Mouse (Mus musculus): ENCODE data around the gene AY761185. TPM values are rescaled to one million over a fixed set of nuclear protein-coding genes. Genes with fewer than 3 reads are reported as not detected.
"Not testable (repeated sequence)": the region's sequence is repeated elsewhere in the genome, so short reads cannot be mapped to it uniquely, and the experiment has no call there.

The AY761185 gene
- not detected in 2 replicates for polyA plus RNA-seq (2014; fragmentation: Nextera tagmentation; extraction: Ambion mirVana)

- no peaks in the 10 kb centered on the region for H3K36me3 ChIP-seq (ENCODE audit: control insufficient read depth, insufficient read depth, low read length)
- H3K9ac ChIP-seq (replicated peaks; ENCODE audit: low read length): no peak within 1 kb of the TSS
- no peaks in the 10 kb centered on the region for H3K27me3 ChIP-seq (ENCODE audit: control insufficient read depth, insufficient read depth, low read length)
- peaks cover 17% of the 10 kb centered on the region for H3K9me3 ChIP-seq (ENCODE audit: control insufficient read depth, low read length)
- no peak within 1 kb of the TSS for H3K4me2 ChIP-seq (ENCODE audit: low read length)
- no peak for ATAC-seq (ENCODE audit: low FRiP score, low TSS enrichment)
- WGBS: 75% methylated on average over 3 of the region's 3 CpGs
- no peak within 1 kb of the TSS for H3K4me3 ChIP-seq (replicated peaks; ENCODE audit: low read depth, low read length)
- H3K4me1 ChIP-seq (ENCODE audit: control insufficient read depth, insufficient read depth, low read length): no peaks in the 10 kb centered on the region
- no peak within 1 kb of the TSS for H3K27ac ChIP-seq (replicated peaks; ENCODE audit: low read depth, low read length)
- DNase-seq: no peak
Measured at GRCm38 (mm10) chr8:20944610-20945009, at the start of gene AY761185. AY761185 (minus strand) TSS chr8:20944710.

- DNase-seq; H3K4me1 ChIP-seq (ENCODE audit: control insufficient read depth, insufficient read depth, low read length); H3K27me3 ChIP-seq (ENCODE audit: control insufficient read depth, insufficient read depth, low read length); H3K4me2 ChIP-seq (ENCODE audit: low read length); H3K36me3 ChIP-seq (ENCODE audit: control insufficient read depth, insufficient read depth, low read length); ATAC-seq (ENCODE audit: low FRiP score, low TSS enrichment); H3K9ac ChIP-seq (replicated peaks; ENCODE audit: low read length); H3K4me3 ChIP-seq (replicated peaks; ENCODE audit: low read depth, low read length); H3K9me3 ChIP-seq (ENCODE audit: control insufficient read depth, low read length); H3K27ac ChIP-seq (replicated peaks; ENCODE audit: low read depth, low read length): not testable (repeated sequence)
Measured at GRCm38 (mm10) chr8:20994042-20994441, 49.5 kb upstream of the AY761185 start.

DNA sequence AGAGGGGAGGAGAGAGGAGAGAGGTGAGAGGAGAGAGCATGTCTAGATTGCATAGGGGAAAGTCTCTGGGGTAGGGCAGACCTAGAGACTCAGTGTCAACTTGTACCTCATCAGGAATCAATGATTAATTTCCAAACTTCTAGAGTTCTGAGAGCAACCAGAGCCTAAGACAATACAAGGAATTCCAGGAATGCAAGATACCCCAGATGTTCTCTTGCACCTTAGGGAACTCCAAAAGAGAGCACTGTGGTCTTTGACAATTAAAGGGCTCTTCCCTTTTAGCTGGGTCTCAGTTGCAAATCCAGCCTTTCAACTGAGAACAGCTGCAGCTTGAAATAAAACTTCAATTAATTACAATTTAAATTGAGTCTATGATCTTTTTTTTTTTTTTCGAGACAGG, 35.3 kb upstream of the AY761185 start:
- H3K27me3 ChIP-seq (ENCODE audit: control insufficient read depth, insufficient read depth, low read length): no peaks in the 10 kb centered on the region

DNA sequence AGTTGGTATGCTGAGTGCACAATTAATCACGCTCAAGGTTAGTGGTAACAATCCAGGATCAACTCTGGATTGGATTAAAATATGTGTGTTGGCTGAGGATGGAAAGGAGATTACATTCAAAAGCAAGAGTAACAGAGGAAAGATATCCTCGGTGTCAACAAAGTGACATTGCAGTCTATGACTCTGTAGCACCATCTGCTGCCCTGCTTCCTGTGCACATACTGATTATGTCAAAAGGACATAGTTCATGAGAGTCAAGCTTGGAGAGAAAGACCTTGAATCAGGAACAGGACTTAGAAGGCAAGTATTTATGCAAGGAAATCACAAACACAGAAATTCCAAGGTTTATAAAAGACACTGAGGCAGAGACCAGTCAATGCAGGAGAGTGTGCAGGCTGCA, 20.0 kb upstream of the AY761185 start:
- H3K9ac ChIP-seq (replicated peaks; ENCODE audit: low read length): no peak overlapping the region
- H3K4me1 ChIP-seq (ENCODE audit: control insufficient read depth, insufficient read depth, low read length): no peaks in the 10 kb centered on the region
- H3K4me2 ChIP-seq (ENCODE audit: low read length): no peak overlapping the region
- H3K4me3 ChIP-seq (replicated peaks; ENCODE audit: low read depth, low read length): no peak overlapping the region
- no peak for DNase-seq
- H3K27me3 ChIP-seq (ENCODE audit: control insufficient read depth, insufficient read depth, low read length): no peaks in the 10 kb centered on the region
- ATAC-seq (ENCODE audit: low FRiP score, low TSS enrichment): no peak
- H3K36me3 ChIP-seq (ENCODE audit: control insufficient read depth, insufficient read depth, low read length): no peaks in the 10 kb centered on the region
- 76% methylated on average over 2 of the region's 2 CpGs for WGBS
- peaks cover 12% of the 10 kb centered on the region for H3K9me3 ChIP-seq (ENCODE audit: control insufficient read depth, low read length)
- no peak overlapping the region for H3K27ac ChIP-seq (replicated peaks; ENCODE audit: low read depth, low read length)

More for the DNA sequence above, 35.3 kb upstream of the AY761185 start:
- Histone ChIP-seq H3K4me2 (ENCODE audit: low read length) (no peak overlapping the region), H3K4me1 (ENCODE audit: control insufficient read depth, insufficient read depth, low read length) (no peaks in the 10 kb centered on the region), H3K4me3 (replicated peaks; ENCODE audit: low read depth, low read length) (no peak overlapping the region), H3K36me3 (ENCODE audit: control insufficient read depth, insufficient read depth, low read length) (no peaks in the 10 kb centered on the region), H3K27ac (replicated peaks; ENCODE audit: low read depth, low read length) (no peak overlapping the region), H3K9me3 (ENCODE audit: control insufficient read depth, low read length) (peaks cover 17% of the 10 kb centered on the region), H3K9ac (replicated peaks; ENCODE audit: low read length) (no peak overlapping the region)
- WGBS: 34% methylated on average over 1 of the region's 1 CpGs
- ATAC-seq (ENCODE audit: low FRiP score, low TSS enrichment) (no peak), DNase-seq (no peak)

- Histone ChIP-seq H3K27ac (replicated peaks; ENCODE audit: low read depth, low read length) (no peak within 1 kb of the TSS), H3K4me1 (ENCODE audit: control insufficient read depth, insufficient read depth, low read length) (no peaks in the 10 kb centered on the region), H3K9me3 (ENCODE audit: control insufficient read depth, low read length) (peaks cover 23% of the 10 kb centered on the region), H3K9ac (replicated peaks; ENCODE audit: low read length) (no peak within 1 kb of the TSS), H3K4me3 (replicated peaks; ENCODE audit: low read depth, low read length) (no peak within 1 kb of the TSS), H3K4me2 (ENCODE audit: low read length) (no peak within 1 kb of the TSS), H3K36me3 (ENCODE audit: control insufficient read depth, insufficient read depth, low read length) (no peaks in the 10 kb centered on the region), H3K27me3 (ENCODE audit: control insufficient read depth, insufficient read depth, low read length) (no peaks in the 10 kb centered on the region)
- no peak for DNase-seq
- WGBS: 74% methylated on average over 3 of the region's 3 CpGs
- ATAC-seq (ENCODE audit: low FRiP score, low TSS enrichment): no peak
Measured at GRCm38 (mm10) chr8:20921971-20922370, 22.5 kb downstream of the AY761185 start, which contains the start of gene Gm6040. Gm6040 (minus strand) TSS chr8:20922071.

DNA sequence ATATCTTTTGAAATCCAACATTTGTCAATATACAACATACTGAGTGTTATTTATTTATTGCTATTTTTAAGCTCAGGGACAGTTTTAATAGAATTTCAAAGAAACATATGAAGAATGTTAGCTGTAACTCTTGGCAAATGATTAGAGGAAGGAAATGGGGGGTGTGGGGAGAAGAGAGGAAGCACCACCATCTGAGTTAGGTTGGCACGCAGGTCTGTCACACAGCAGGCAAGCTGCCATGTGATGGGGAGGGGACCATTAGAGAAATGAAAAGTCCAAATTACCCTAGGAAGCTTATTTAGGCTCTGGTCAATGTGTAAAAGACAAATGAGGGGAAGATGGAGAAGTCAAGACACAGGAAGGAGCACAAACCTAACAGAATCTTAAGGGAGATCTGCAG, 32.2 kb downstream of the AY761185 start:
- WGBS: 84% methylated on average over 1 of the region's 1 CpGs
- H3K4me3 ChIP-seq (replicated peaks; ENCODE audit: low read depth, low read length): no peak overlapping the region
- H3K27ac ChIP-seq (replicated peaks; ENCODE audit: low read depth, low read length): no peak overlapping the region
- peaks cover 7% of the 10 kb centered on the region for H3K9me3 ChIP-seq (ENCODE audit: control insufficient read depth, low read length)
- DNase-seq: no peak
- H3K4me1 ChIP-seq (ENCODE audit: control insufficient read depth, insufficient read depth, low read length): no peaks in the 10 kb centered on the region
- no peak overlapping the region for H3K4me2 ChIP-seq (ENCODE audit: low read length)
- ATAC-seq (ENCODE audit: low FRiP score, low TSS enrichment): no peak
- no peak overlapping the region for H3K9ac ChIP-seq (replicated peaks; ENCODE audit: low read length)
- no peaks in the 10 kb centered on the region for H3K27me3 ChIP-seq (ENCODE audit: control insufficient read depth, insufficient read depth, low read length)
- no peaks in the 10 kb centered on the region for H3K36me3 ChIP-seq (ENCODE audit: control insufficient read depth, insufficient read depth, low read length)

DNA sequence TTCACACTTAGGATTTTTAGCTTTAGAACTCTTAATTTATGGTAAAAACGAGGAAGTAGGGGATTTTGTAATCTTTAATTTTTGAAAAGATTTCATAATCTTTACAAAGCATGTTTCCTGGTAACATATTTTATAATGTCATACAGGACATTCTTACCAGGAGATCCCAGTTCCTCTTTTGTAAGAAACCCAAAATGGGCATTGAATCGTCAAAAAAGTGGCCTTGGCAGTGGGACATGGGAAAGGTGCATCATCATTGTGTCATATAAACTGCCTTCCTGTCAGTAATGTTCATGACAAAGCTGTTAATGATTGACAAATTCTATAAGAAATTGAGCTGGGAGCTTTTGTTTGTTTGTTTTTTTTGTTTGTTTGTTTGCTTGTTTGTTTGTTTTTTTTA, 36.3 kb downstream of the AY761185 start:
- H3K27ac ChIP-seq (replicated peaks; ENCODE audit: low read depth, low read length): no peak overlapping the region
- no peaks in the 10 kb centered on the region for H3K4me1 ChIP-seq (ENCODE audit: control insufficient read depth, insufficient read depth, low read length)
- WGBS: 67% methylated on average over 2 of the region's 2 CpGs
- H3K4me3 ChIP-seq (replicated peaks; ENCODE audit: low read depth, low read length): no peak overlapping the region
- H3K27me3 ChIP-seq (ENCODE audit: control insufficient read depth, insufficient read depth, low read length): no peaks in the 10 kb centered on the region
- H3K36me3 ChIP-seq (ENCODE audit: control insufficient read depth, insufficient read depth, low read length): no peaks in the 10 kb centered on the region
- ATAC-seq (ENCODE audit: low FRiP score, low TSS enrichment) (no peak), DNase-seq (no peak)
- H3K9ac ChIP-seq (replicated peaks; ENCODE audit: low read length): no peak overlapping the region
- H3K4me2 ChIP-seq (ENCODE audit: low read length): no peak overlapping the region
- H3K9me3 ChIP-seq (ENCODE audit: control insufficient read depth, low read length): no peaks in the 10 kb centered on the region; the same call in 1 of the 2 replicates

DNA sequence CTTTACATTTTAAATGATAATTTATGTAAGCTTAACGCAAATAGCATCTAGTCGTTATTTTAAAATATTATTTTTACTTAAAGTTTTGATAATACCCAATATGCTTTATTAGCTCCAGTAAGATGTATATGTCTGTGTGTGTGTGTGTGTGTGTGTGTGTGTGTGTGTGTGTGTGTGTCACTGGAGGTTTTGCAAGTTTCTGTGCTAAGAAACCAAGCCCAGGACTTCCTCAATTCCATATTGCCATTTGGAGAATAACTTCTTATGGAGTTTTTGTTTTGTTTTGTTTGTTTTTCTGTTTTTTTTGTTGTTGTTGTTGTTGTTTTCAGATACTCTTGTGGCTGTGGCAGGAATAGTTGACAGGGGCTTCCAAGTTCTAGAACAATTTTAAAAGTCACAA, 37.4 kb downstream of the AY761185 start:
- H3K9ac ChIP-seq (replicated peaks; ENCODE audit: low read length): no peak overlapping the region

DNA sequence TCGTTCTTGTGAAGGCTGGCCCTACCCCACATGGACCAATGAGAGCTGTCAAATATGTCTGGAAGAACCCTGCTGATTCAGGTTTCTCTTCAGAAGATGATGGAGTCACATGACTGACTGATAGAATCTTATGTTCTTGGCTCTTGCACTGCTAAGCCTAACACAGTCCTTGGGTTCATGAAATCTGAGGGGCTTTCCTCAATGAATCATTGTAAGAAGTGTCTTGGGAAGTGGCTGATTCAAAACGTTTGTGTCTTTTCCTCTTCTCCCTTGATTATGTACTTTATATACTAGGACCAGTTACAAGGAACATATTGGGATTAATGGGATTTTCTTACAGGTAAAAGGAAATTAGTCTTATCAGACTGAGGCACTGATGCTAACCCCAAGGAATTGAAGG, 42.0 kb downstream of the AY761185 start, which contains the start of gene Gm15056:
Gene Gm15056, minus strand, starts transcription at position 101 of the 400 bp plus-strand sequence.
- H3K4me2 ChIP-seq (ENCODE audit: low read length): no peak within 1 kb of the TSS
- H3K27ac ChIP-seq (replicated peaks; ENCODE audit: low read depth, low read length): no peak within 1 kb of the TSS
- no peak within 1 kb of the TSS for H3K9ac ChIP-seq (replicated peaks; ENCODE audit: low read length)
- H3K9me3 ChIP-seq (ENCODE audit: control insufficient read depth, low read length): peaks cover 12% of the 10 kb centered on the region
- WGBS: 53% methylated on average over 2 of the region's 2 CpGs
- no peak for DNase-seq
- no peaks in the 10 kb centered on the region for H3K27me3 ChIP-seq (ENCODE audit: control insufficient read depth, insufficient read depth, low read length)
- no peak for ATAC-seq (ENCODE audit: low FRiP score, low TSS enrichment)
- no peaks in the 10 kb centered on the region for H3K36me3 ChIP-seq (ENCODE audit: control insufficient read depth, insufficient read depth, low read length)
- H3K4me1 ChIP-seq (ENCODE audit: control insufficient read depth, insufficient read depth, low read length): no peaks in the 10 kb centered on the region
- no peak within 1 kb of the TSS for H3K4me3 ChIP-seq (replicated peaks; ENCODE audit: low read depth, low read length)

More for the DNA sequence above, 37.4 kb downstream of the AY761185 start:
- H3K4me2 ChIP-seq (ENCODE audit: low read length): no peak overlapping the region
- H3K27ac ChIP-seq (replicated peaks; ENCODE audit: low read depth, low read length): no peak overlapping the region
- no peak overlapping the region for H3K4me3 ChIP-seq (replicated peaks; ENCODE audit: low read depth, low read length)
- DNase-seq (no peak), ATAC-seq (ENCODE audit: low FRiP score, low TSS enrichment) (no peak)
- WGBS: 89% methylated on average over 2 of the region's 2 CpGs
- peaks cover 1% of the 10 kb centered on the region; the same call in 1 of the 2 replicates for H3K9me3 ChIP-seq (ENCODE audit: control insufficient read depth, low read length)
- no peaks in the 10 kb centered on the region for H3K27me3 ChIP-seq (ENCODE audit: control insufficient read depth, insufficient read depth, low read length)
- H3K36me3 ChIP-seq (ENCODE audit: control insufficient read depth, insufficient read depth, low read length): no peaks in the 10 kb centered on the region
- no peaks in the 10 kb centered on the region for H3K4me1 ChIP-seq (ENCODE audit: control insufficient read depth, insufficient read depth, low read length)
